Mouse (Mus musculus): ENCODE measurements at regions not wholly inside any gene's neighbourhood (a gene's known extent, or its start where the extent isn't known, plus 50 kb on each side); places are given as distances from the start of the nearest gene placed in this dataset.
A peak's percentile ranks its signal among the peaks of the same experiment; 100 is the strongest.
"Not testable (repeated sequence)": the region's sequence is repeated elsewhere in the genome, so short reads cannot be mapped to it uniquely, and the experiment has no call there.

GRCm38 (mm10) chr16:9016762-9017086, 186.8 kb downstream of the 1810013L24Rik start:
- Histone ChIP-seq H3K9me3 (no peaks in the 10 kb centered on the region), H3K36me3 (no peaks in the 10 kb centered on the region), H3K4me2 (peak overlapping the region; percentile 60)

GRCm38 (mm10) chr16:9030717-9031116, 200.8 kb downstream of the 1810013L24Rik start:
- H3K4me1 ChIP-seq = no peaks in the 10 kb centered on the region
- ATAC-seq (ENCODE audit: extremely low read depth, insufficient number of reproducible peaks, low FRiP score, low TSS enrichment) = no peak
- H3K9me3 ChIP-seq = no peaks in the 10 kb centered on the region
- no peak overlapping the region for H3K27ac ChIP-seq (replicated peaks)
- H3K27me3 ChIP-seq (replicated peaks) = no peaks in the 10 kb centered on the region
- WGBS = 71% methylated on average over 4 of the region's 4 CpGs
- no peak overlapping the region for H3K9ac ChIP-seq
- no peaks in the 10 kb centered on the region for H3K36me3 ChIP-seq
- no peak overlapping the region for H3K4me3 ChIP-seq
- H3K4me2 ChIP-seq = no peak overlapping the region

More at GRCm38 (mm10) chr16:9016762-9017086, 186.8 kb downstream of the 1810013L24Rik start:
- Histone ChIP-seq H3K27ac (replicated peaks) (no peak overlapping the region), H3K4me1 (0 out of 2 replicates have a peak, but pooled peaks cover 5% of the 10 kb centered on the region), H3K27me3 (replicated peaks) (no peaks in the 10 kb centered on the region), H3K4me3 (0 out of 2 replicates have a peak overlapping the region, but pooled peaks have one; percentile 24), H3K9ac (no peak overlapping the region)
- ATAC-seq (ENCODE audit: extremely low read depth, insufficient number of reproducible peaks, low FRiP score, low TSS enrichment) = no peak
- 50% methylated on average over 7 of the region's 7 CpGs for WGBS

- Histone ChIP-seq H3K4me1 (no peaks in the 10 kb centered on the region), H3K36me3 (no peaks in the 10 kb centered on the region), H3K27me3 (replicated peaks) (no peaks in the 10 kb centered on the region), H3K9me3 (no peaks in the 10 kb centered on the region), H3K27ac (replicated peaks) (no peak overlapping the region), H3K4me3 (no peak overlapping the region), H3K4me2 (no peak overlapping the region), H3K9ac (no peak overlapping the region)
- no peak for ATAC-seq (ENCODE audit: extremely low read depth, insufficient number of reproducible peaks, low FRiP score, low TSS enrichment)
- WGBS = 69% methylated on average over 6 of the region's 6 CpGs
These were observed 213.4 kb downstream of the 1810013L24Rik start for GRCm38 (mm10) chr16:9043271-9043670.

- 40% methylated on average over 2 of the region's 2 CpGs for WGBS
- H3K9ac ChIP-seq = no peak overlapping the region
- H3K27ac ChIP-seq (replicated peaks) = no peak overlapping the region
- no peak overlapping the region for H3K4me2 ChIP-seq
- no peak overlapping the region for H3K4me3 ChIP-seq
- 0 out of 2 replicates have a peak, but pooled peaks cover 5% of the 10 kb centered on the region for H3K9me3 ChIP-seq
- H3K27me3 ChIP-seq (replicated peaks) = no peaks in the 10 kb centered on the region
- no peak for ATAC-seq (ENCODE audit: extremely low read depth, insufficient number of reproducible peaks, low FRiP score, low TSS enrichment)
- H3K36me3 ChIP-seq = no peaks in the 10 kb centered on the region
- no peaks in the 10 kb centered on the region for H3K4me1 ChIP-seq
These were observed 217.0 kb downstream of the 1810013L24Rik start for GRCm38 (mm10) chr16:9046864-9047263.

GRCm38 (mm10) chr16:9054415-9054814, 224.5 kb downstream of the 1810013L24Rik start:
- H3K4me2 ChIP-seq = peak overlapping the region; percentile 56
- H3K9ac ChIP-seq = peak overlapping the region; percentile 52
- 20% methylated on average over 4 of the region's 4 CpGs for WGBS
- H3K4me1 ChIP-seq = peaks cover 36% of the 10 kb centered on the region
- H3K27me3 ChIP-seq (replicated peaks) = no peaks in the 10 kb centered on the region
- H3K27ac ChIP-seq (replicated peaks) = peak overlapping the region; percentile 83
- no peaks in the 10 kb centered on the region for H3K36me3 ChIP-seq
- ATAC-seq (ENCODE audit: extremely low read depth, insufficient number of reproducible peaks, low FRiP score, low TSS enrichment) = peak; percentile 47; the same call in 1 of the 2 replicates
- H3K9me3 ChIP-seq = 0 out of 2 replicates have a peak, but pooled peaks cover 5% of the 10 kb centered on the region
- peak overlapping the region; percentile 34 for H3K4me3 ChIP-seq

- WGBS = 76% methylated on average over 3 of the region's 3 CpGs
- no peak overlapping the region for H3K4me3 ChIP-seq
- no peaks in the 10 kb centered on the region for H3K27me3 ChIP-seq (replicated peaks)
- peak overlapping the region; percentile 56 for H3K4me2 ChIP-seq
- H3K36me3 ChIP-seq = no peaks in the 10 kb centered on the region
- no peak overlapping the region for H3K27ac ChIP-seq (replicated peaks)
- no peak for ATAC-seq (ENCODE audit: extremely low read depth, insufficient number of reproducible peaks, low FRiP score, low TSS enrichment)
- no peaks in the 10 kb centered on the region for H3K9me3 ChIP-seq
- H3K9ac ChIP-seq = no peak overlapping the region
- peaks cover 36% of the 10 kb centered on the region for H3K4me1 ChIP-seq
These were observed 226.5 kb downstream of the 1810013L24Rik start for GRCm38 (mm10) chr16:9056430-9056829.

- ATAC-seq (ENCODE audit: extremely low read depth, insufficient number of reproducible peaks, low FRiP score, low TSS enrichment) = no peak
- H3K27me3 ChIP-seq (replicated peaks) = no peaks in the 10 kb centered on the region
- 0 out of 2 replicates have a peak, but pooled peaks cover 5% of the 10 kb centered on the region for H3K9me3 ChIP-seq
- no peak overlapping the region for H3K9ac ChIP-seq
- no peak overlapping the region for H3K4me3 ChIP-seq
- 89% methylated on average over 4 of the region's 4 CpGs for WGBS
- H3K4me2 ChIP-seq = no peak overlapping the region
- no peaks in the 10 kb centered on the region for H3K36me3 ChIP-seq
- H3K4me1 ChIP-seq = no peaks in the 10 kb centered on the region
- no peak overlapping the region for H3K27ac ChIP-seq (replicated peaks)
These were observed 241.6 kb downstream of the 1810013L24Rik start for GRCm38 (mm10) chr16:9071526-9071925.

- H3K9ac ChIP-seq; H3K9me3 ChIP-seq; H3K4me3 ChIP-seq; H3K36me3 ChIP-seq; H3K27ac ChIP-seq (replicated peaks); H3K4me2 ChIP-seq; H3K4me1 ChIP-seq; H3K27me3 ChIP-seq (replicated peaks); ATAC-seq (ENCODE audit: extremely low read depth, insufficient number of reproducible peaks, low FRiP score, low TSS enrichment): not testable (repeated sequence)
- 75% methylated on average over 5 of the region's 5 CpGs for WGBS
These were observed 242.1 kb downstream of the 1810013L24Rik start for GRCm38 (mm10) chr16:9071956-9072355.

GRCm38 (mm10) chr16:9074295-9074694, 244.4 kb downstream of the 1810013L24Rik start:
- Histone ChIP-seq H3K27ac (replicated peaks) (no peak overlapping the region), H3K4me1 (no peaks in the 10 kb centered on the region), H3K36me3 (no peaks in the 10 kb centered on the region), H3K4me3 (no peak overlapping the region), H3K4me2 (no peak overlapping the region), H3K27me3 (replicated peaks) (no peaks in the 10 kb centered on the region), H3K9ac (no peak overlapping the region), H3K9me3 (0 out of 2 replicates have a peak, but pooled peaks cover 5% of the 10 kb centered on the region)
- WGBS = 78% methylated on average over 4 of the region's 4 CpGs
- ATAC-seq (ENCODE audit: extremely low read depth, insufficient number of reproducible peaks, low FRiP score, low TSS enrichment) = no peak

GRCm38 (mm10) chr16:9077451-9077850, 247.6 kb downstream of the 1810013L24Rik start:
- no peaks in the 10 kb centered on the region for H3K36me3 ChIP-seq
- 78% methylated on average over 2 of the region's 2 CpGs for whole genome bisulfite sequencing
- no peak overlapping the region for H3K4me3 ChIP-seq

GRCm38 (mm10) chr16:9078405-9078942, 248.6 kb downstream of the 1810013L24Rik start:
- no peak for ATAC-seq (ENCODE audit: extremely low read depth, insufficient number of reproducible peaks, low FRiP score, low TSS enrichment)
- no peak overlapping the region for H3K4me2 ChIP-seq
- WGBS = 78% methylated on average over 4 of the region's 4 CpGs

More at GRCm38 (mm10) chr16:9077451-9077850, 247.6 kb downstream of the 1810013L24Rik start:
- H3K9ac ChIP-seq = no peak overlapping the region
- no peaks in the 10 kb centered on the region for H3K4me1 ChIP-seq
- H3K27ac ChIP-seq (replicated peaks) = no peak overlapping the region
- ATAC-seq (ENCODE audit: extremely low read depth, insufficient number of reproducible peaks, low FRiP score, low TSS enrichment) = no peak
- H3K9me3 ChIP-seq = no peaks in the 10 kb centered on the region
- no peak overlapping the region for H3K4me2 ChIP-seq
- no peaks in the 10 kb centered on the region for H3K27me3 ChIP-seq (replicated peaks)

GRCm38 (mm10) chr16:9083040-9083439, 253.1 kb downstream of the 1810013L24Rik start:
- no peak overlapping the region for H3K27ac ChIP-seq (replicated peaks)
- no peak overlapping the region for H3K4me3 ChIP-seq
- H3K36me3 ChIP-seq = no peaks in the 10 kb centered on the region
- H3K27me3 ChIP-seq (replicated peaks) = no peaks in the 10 kb centered on the region
- no peaks in the 10 kb centered on the region for H3K9me3 ChIP-seq
- no peak overlapping the region for H3K4me2 ChIP-seq
- H3K9ac ChIP-seq = no peak overlapping the region
- no peak for ATAC-seq (ENCODE audit: extremely low read depth, insufficient number of reproducible peaks, low FRiP score, low TSS enrichment)
- H3K4me1 ChIP-seq = no peaks in the 10 kb centered on the region
- WGBS = 84% methylated on average over 3 of the region's 3 CpGs

More at GRCm38 (mm10) chr16:9078405-9078942, 248.6 kb downstream of the 1810013L24Rik start:
- Histone ChIP-seq H3K27ac (replicated peaks) (no peak overlapping the region), H3K9ac (no peak overlapping the region), H3K4me3 (no peak overlapping the region), H3K27me3 (replicated peaks) (no peaks in the 10 kb centered on the region), H3K36me3 (no peaks in the 10 kb centered on the region), H3K9me3 (no peaks in the 10 kb centered on the region), H3K4me1 (no peaks in the 10 kb centered on the region)

Data from heart, embryonic 13.5 days (tissue).